Mouse (Mus musculus) stomach, postnatal 0 days (tissue): ENCODE data around the gene Pigv.

Source experiments
- CTCF ChIP-seq: IDR thresholded peaks from 2 replicates; pipeline ENCODE4 v1.5.1; 2016; ENCODE audit warnings: antibody characterized with exemption, low read depth, mild to moderate bottlenecking, moderate library complexity
- EP300 ChIP-seq: optimal IDR thresholded peaks from 2 replicates; pipeline ENCODE3; 2016; ENCODE audit warnings: antibody characterized with exemption

DNA sequence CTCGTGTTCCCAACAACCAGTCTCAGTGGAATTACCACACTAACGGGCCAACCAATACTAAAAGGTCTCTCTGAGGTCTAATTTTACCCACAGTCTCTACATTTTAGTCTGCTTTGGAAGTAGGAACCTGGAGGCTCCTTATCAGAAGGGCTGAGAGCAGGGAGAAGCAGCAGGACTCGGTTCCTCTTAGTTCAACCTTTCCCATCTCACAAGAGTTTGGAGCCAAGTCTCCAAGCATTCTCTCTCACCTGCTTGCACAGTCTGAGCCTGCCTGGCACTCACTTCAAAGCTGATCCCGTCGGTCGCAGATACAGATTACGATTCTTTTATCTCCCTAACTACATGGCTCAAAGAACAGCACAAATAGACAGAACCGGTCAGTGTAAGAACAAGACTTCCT, 9.5 kb downstream of the Pigv start:
- TF ChIP-seq CTCF (no peak), EP300 (no peak)
